Mouse (Mus musculus): ENCODE measurements around the gene Clasp1. TPM values are rescaled to one million over a fixed set of nuclear protein-coding genes. Genes with fewer than 3 reads are reported as not detected.

The Clasp1 gene
- total and polyA plus RNA-seq, 2 experiments from 2014 or later, result 67.3 to 168 TPM

DNA sequence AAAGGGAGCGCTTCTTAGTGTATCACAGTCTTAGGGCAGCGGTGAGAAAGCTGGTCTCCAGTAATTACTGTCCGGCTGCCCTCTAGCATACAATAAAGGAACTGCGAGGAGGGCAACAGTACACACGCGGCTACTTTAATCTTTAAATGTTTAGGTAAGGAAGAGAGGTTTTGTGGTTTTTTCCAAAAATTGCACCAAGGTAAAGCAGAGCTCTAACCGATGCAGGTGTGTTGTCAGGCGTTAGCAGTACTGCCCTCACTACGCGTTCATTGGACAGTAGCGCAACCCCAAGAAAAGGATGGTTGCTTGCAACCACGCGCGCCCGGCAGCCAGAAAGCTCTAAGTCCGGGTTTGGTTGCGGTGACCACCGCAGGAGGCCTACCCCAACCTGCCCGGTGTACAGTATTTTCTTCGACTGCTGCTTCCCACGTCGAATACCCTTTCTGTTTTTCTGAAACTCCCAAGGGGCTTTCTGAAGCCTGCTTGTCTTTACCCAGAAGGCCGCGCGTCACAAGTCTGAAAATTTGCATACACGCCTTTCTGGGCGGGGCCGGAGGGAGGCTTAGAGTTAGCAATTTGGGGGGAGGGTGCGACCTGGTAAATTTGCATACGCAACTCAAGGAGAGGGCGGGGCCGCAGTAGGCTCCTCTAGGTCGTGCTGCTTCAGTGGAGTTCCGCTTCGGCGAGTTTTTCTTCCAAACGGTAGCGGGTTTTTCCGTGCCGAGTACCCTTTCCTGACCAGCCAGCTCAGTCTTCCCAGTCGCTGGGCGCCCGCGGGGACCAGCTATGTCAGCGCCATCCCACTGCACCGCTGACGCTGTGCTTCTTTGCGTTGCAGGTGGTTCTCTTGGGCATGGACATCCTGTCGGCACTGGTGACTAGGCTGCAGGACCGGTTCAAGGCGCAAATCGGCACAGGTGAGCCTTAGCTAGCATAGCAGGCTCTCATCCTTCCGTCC lies 70.4 kb downstream of the Clasp1 start:
- peak overlapping the region; percentile 97 for H3K27ac ChIP-seq (ENCODE audit: low read depth, low read length)
- H3K9me3 ChIP-seq (ENCODE audit: low read length), result no peaks in the 10 kb centered on the region
- peaks cover 18% of the 10 kb centered on the region for H3K4me1 ChIP-seq (ENCODE audit: insufficient read depth)
- H3K9ac ChIP-seq, result peak overlapping the region; percentile 81
- H3K36me3 ChIP-seq (ENCODE audit: insufficient read depth), result peaks cover 11% of the 10 kb centered on the region
- WGBS, result 2% methylated on average over 53 of the region's 53 CpGs
- H3K4me3 ChIP-seq (ENCODE audit: low read depth, low read length), result peak overlapping the region; percentile 45
- no peaks in the 10 kb centered on the region for H3K27me3 ChIP-seq (ENCODE audit: insufficient read depth, low read length)
- DNase-seq (peak; percentile 94), ATAC-seq (peak; percentile 91)
- TF ChIP-seq CTCF (IDR thresholded peaks at IDR 0.05; ENCODE audit: low read depth), result peak; percentile 58
- H3K4me2 ChIP-seq (ENCODE audit: low read depth), result peak overlapping the region; percentile 65

DNA sequence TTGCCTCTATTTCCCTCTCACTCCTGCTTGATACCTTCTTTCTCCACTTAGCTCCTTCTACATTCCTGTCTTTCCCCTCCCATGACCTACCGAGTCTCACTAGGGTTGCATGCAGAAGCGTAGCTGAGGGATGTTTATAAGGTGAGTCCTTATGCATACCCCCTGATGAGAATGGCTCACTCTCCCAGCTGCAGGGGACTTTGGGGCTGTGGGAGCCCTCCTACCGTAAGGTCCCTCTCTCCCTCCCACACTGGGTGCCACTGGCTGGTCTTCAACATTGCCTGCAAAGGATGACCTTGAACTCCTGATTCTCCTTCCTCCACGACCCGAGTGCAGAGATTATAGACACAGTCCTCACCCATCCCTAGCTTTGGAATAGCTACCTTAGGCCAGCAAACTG lies 71.9 kb downstream of the Clasp1 start:
- ATAC-seq (no peak), DNase-seq (no peak)
- no peak overlapping the region for H3K27ac ChIP-seq (ENCODE audit: low read depth, low read length)
- peaks cover 25% of the 10 kb centered on the region for H3K36me3 ChIP-seq (ENCODE audit: insufficient read depth)
- no peak overlapping the region for H3K4me2 ChIP-seq (ENCODE audit: low read depth)
- H3K9me3 ChIP-seq (ENCODE audit: low read length), result no peaks in the 10 kb centered on the region
- H3K27me3 ChIP-seq (ENCODE audit: insufficient read depth, low read length), result no peaks in the 10 kb centered on the region
- 92% methylated on average over 5 of the region's 5 CpGs for WGBS
- no peak overlapping the region for H3K9ac ChIP-seq
- no peak for TF ChIP-seq CTCF (IDR thresholded peaks at IDR 0.05; ENCODE audit: low read depth)
- no peak overlapping the region for H3K4me3 ChIP-seq (ENCODE audit: low read depth, low read length)
- H3K4me1 ChIP-seq (ENCODE audit: insufficient read depth), result peaks cover 18% of the 10 kb centered on the region

DNA sequence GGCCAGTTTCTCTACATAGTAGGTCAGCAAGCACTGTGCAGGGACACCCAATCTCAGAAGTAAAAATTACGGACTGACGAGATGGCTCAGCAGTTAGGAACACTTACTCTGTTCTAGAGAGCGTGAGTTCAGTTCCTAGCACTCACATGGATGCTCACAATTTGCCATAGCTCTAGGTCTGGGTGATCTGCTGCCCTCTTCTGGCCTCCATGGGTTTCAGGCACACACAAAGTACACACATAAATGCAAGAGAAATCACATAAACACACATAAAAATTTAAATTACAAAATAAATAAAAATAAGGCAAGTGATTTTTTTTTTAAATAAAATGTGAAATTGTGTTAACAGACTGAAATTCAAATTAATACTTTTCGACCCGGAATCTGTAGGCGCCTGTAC lies 77.2 kb downstream of the Clasp1 start:
- Histone ChIP-seq H3K4me3 (ENCODE audit: low read depth, low read length) (no peak overlapping the region), H3K36me3 (ENCODE audit: insufficient read depth) (peaks cover 44% of the 10 kb centered on the region), H3K27ac (ENCODE audit: low read depth, low read length) (no peak overlapping the region), H3K27me3 (ENCODE audit: insufficient read depth, low read length) (no peaks in the 10 kb centered on the region), H3K9ac (no peak overlapping the region), H3K4me2 (ENCODE audit: low read depth) (no peak overlapping the region), H3K4me1 (ENCODE audit: insufficient read depth) (no peaks in the 10 kb centered on the region), H3K9me3 (ENCODE audit: low read length) (no peaks in the 10 kb centered on the region)
- peak; percentile 36 for TF ChIP-seq CTCF (IDR thresholded peaks at IDR 0.05; ENCODE audit: low read depth)
- no peak for DNase-seq
- 98% methylated on average over 6 of the region's 6 CpGs for WGBS
- no peak for ATAC-seq

DNA sequence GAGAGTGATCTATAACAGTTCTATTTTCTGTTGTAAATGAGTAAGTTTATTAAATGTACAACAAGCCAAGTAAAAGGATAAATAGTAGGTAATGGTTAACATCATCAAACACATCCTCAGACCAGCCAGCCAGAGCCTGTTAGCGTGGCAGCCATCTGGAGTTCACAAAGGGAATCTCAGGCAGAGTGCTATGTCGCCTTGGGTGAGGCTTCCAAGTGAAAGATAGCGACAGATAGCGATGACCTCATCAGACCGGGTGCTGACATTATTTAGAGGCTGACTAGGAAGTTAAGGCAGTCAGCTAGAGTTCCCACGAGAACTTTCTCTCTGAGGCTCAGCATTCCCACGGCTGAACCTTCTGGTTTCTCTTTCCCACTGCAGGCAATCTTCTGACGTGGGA lies 83.5 kb downstream of the Clasp1 start:
- H3K27me3 ChIP-seq (ENCODE audit: insufficient read depth, low read length), result no peaks in the 10 kb centered on the region
- no peak overlapping the region for H3K9ac ChIP-seq
- H3K4me3 ChIP-seq (ENCODE audit: low read depth, low read length), result no peak overlapping the region
- H3K36me3 ChIP-seq (ENCODE audit: insufficient read depth), result peaks cover 28% of the 10 kb centered on the region
- no peak for TF ChIP-seq CTCF (IDR thresholded peaks at IDR 0.05; ENCODE audit: low read depth)
- WGBS, result 86% methylated on average over 8 of the region's 8 CpGs
- H3K9me3 ChIP-seq (ENCODE audit: low read length), result no peaks in the 10 kb centered on the region
- no peak overlapping the region for H3K4me2 ChIP-seq (ENCODE audit: low read depth)
- H3K27ac ChIP-seq (ENCODE audit: low read depth, low read length), result no peak overlapping the region
- DNase-seq (no peak), ATAC-seq (no peak)
- H3K4me1 ChIP-seq (ENCODE audit: insufficient read depth), result no peaks in the 10 kb centered on the region

DNA sequence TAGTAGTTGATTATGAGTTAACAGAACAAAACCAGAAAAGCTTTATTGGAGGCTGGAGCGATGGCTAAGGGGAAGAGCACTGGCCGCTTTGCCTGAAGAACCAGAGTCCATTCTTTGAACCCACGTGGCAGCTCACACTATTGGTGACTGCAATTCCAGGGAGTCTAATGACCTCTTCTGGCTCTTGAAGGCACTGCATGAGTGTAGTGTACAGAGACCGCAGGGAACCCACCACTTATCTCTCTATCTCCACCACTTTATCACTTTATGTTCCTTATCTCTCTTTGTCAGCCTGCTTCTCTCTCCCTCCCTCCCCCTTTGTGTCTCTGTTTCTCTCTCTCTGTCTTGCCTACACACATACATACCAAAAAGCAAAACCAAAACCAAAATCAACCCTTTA lies 88.1 kb downstream of the Clasp1 start:
- H3K4me3 ChIP-seq (ENCODE audit: low read depth, low read length), result no peak overlapping the region
- no peaks in the 10 kb centered on the region for H3K27me3 ChIP-seq (ENCODE audit: insufficient read depth, low read length)
- peak; percentile 75 for TF ChIP-seq CTCF (IDR thresholded peaks at IDR 0.05; ENCODE audit: low read depth)
- H3K27ac ChIP-seq (ENCODE audit: low read depth, low read length), result no peak overlapping the region
- WGBS, result 40% methylated on average over 4 of the region's 4 CpGs
- peak; percentile 64 for DNase-seq
- no peak overlapping the region for H3K9ac ChIP-seq
- ATAC-seq, result peak; percentile 83
- H3K4me1 ChIP-seq (ENCODE audit: insufficient read depth), result no peaks in the 10 kb centered on the region
- no peaks in the 10 kb centered on the region for H3K9me3 ChIP-seq (ENCODE audit: low read length)
- H3K4me2 ChIP-seq (ENCODE audit: low read depth), result no peak overlapping the region
- H3K36me3 ChIP-seq (ENCODE audit: insufficient read depth), result peaks cover 14% of the 10 kb centered on the region

DNA sequence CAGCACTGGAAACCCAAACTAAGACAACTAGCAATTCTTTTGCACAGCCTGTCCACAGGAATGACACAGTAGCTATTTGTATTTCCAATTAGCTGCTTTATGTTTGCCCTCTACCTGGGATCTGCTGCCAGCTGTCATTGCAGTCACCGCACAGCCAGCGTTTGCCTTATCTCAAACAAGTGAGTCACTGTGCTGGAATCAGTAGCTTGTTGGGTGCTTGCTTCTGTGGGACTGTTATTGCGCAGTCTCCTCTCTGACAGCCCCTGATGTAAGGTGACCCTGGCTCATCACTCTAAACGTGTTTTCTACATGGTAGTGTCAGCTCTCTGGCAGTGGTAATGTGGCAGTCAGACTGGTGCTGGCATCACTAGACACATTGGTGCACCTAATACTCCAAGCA lies 90.4 kb downstream of the Clasp1 start:
- 52% methylated on average over 4 of the region's 4 CpGs for WGBS
- H3K27ac ChIP-seq (ENCODE audit: low read depth, low read length), result no peak overlapping the region
- H3K4me3 ChIP-seq (ENCODE audit: low read depth, low read length), result no peak overlapping the region
- ATAC-seq (no peak), DNase-seq (no peak)
- H3K9ac ChIP-seq, result no peak overlapping the region
- 0 out of 2 replicates have a peak, but pooled peaks cover 7% of the 10 kb centered on the region for H3K4me1 ChIP-seq (ENCODE audit: insufficient read depth)
- no peaks in the 10 kb centered on the region for H3K27me3 ChIP-seq (ENCODE audit: insufficient read depth, low read length)
- TF ChIP-seq CTCF (IDR thresholded peaks at IDR 0.05; ENCODE audit: low read depth), result no peak
- H3K4me2 ChIP-seq (ENCODE audit: low read depth), result no peak overlapping the region
- H3K9me3 ChIP-seq (ENCODE audit: low read length), result no peaks in the 10 kb centered on the region
- H3K36me3 ChIP-seq (ENCODE audit: insufficient read depth), result no peaks in the 10 kb centered on the region

All from forebrain, postnatal 0 days (tissue).